Mouse (Mus musculus) limb, embryonic 13.5 days (tissue): Measurements from ENCODE around the gene Ank2. TPM values are rescaled to one million over a fixed set of nuclear protein-coding genes. Genes with fewer than 3 reads are reported as not detected.

Experiments used
- ATAC-seq: fragments of 200-750 bp; cut with Nextera tagmentation; 2 replicates; pipeline ENCODE4 v1.8.0; 2017; ENCODE audit warnings: low read depth, moderate number of reproducible peaks, moderate TSS enrichment; ENCODE audit not compliant: low FRiP score
- H3K27ac ChIP-seq: fragments of 300-500 bp; sonication (generic); 2 replicates; pipeline ENCODE4 v1.5.1; 2015; ENCODE audit warnings: inconsistent platforms, mild to moderate bottlenecking, moderate library complexity
- H3K27me3 ChIP-seq: fragments of 300-500 bp; sonication (generic); 2 replicates; pipeline ENCODE4 v1.6.1; 2015; ENCODE audit warnings: mild to moderate bottlenecking, inconsistent platforms
- H3K36me3 ChIP-seq: fragments of 300-500 bp; sonication (generic); 2 replicates; pipeline ENCODE4 v1.6.1; 2015; ENCODE audit warnings: inconsistent platforms, mild to moderate bottlenecking, moderate library complexity
- H3K4me1 ChIP-seq: fragments of 300-500 bp; sonication (generic); 2 replicates; pipeline ENCODE4 v1.6.1; 2015; ENCODE audit warnings: inconsistent platforms
- H3K4me2 ChIP-seq: fragments of 300-500 bp; sonication (generic); replicated peaks from 2 replicates; pipeline ENCODE4 v1.6.1; 2015; ENCODE audit warnings: inconsistent platforms, mild to moderate bottlenecking, moderate library complexity
- H3K4me3 ChIP-seq: fragments of 300-500 bp; sonication (generic); 2 replicates; pipeline ENCODE4 v1.5.1; 2015; ENCODE audit warnings: moderate library complexity, mild to moderate bottlenecking, inconsistent platforms
- H3K9ac ChIP-seq: fragments of 300-500 bp; sonication (generic); 2 replicates; pipeline ENCODE4 v1.6.1; 2015; ENCODE audit warnings: mild to moderate bottlenecking, inconsistent platforms
- H3K9me3 ChIP-seq: fragments of 300-500 bp; sonication (generic); 2 replicates; pipeline ENCODE4 v1.6.1; 2016; ENCODE audit warnings: inconsistent platforms
- WGBS: fragments of 180-500 bp; shearing (Covaris S2); methylation state at CpG from one replicate; pipeline ENCODE4 v1.1.7; 2015; 5-methylcytosine and 5-hydroxymethylcytosine counted together
- polyA plus RNA-seq: library from polyadenylated mRNA; unstranded; fragments of >200 nt; fragmentation: Nextera tagmentation; extraction: Ambion mirVana; gene quantifications from 2 replicates; pipeline ENCODE4 v1.2.1, GENCODE M21; 2015

Gene Ank2
- polyA plus RNA-seq, 1 experiment from 2014 or later: 32.4 TPM

DNA sequence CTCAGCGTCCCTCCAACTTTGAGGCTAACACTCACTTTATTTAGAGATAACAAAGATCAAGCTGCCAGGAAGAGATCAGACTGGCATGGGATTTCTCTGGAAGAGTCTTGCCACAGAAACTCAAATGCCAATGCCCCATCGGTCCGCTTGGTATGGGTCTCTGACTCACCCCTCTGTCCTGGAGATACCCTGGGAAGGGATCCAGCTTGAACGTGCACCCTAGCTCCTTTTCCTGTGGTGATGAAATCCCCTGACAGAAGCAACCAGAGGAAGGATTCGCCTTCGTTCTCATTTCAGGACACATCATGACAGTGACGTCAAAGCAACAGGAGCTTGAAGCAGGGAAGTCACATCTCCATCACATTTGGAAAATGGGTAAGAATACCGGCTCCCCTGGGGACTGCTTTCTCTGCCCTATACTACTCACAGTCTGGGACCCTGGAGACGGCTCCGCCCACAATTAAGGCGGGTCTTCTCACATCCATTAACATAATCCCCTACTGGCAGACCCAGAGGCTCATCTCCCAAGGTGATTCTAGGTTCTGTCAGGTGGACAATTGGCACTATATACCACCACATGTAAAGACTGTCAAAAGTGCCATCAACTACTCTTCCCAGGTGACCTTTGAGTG is 296.6 kb downstream of the Ank2 start:
- ATAC-seq: no peak
- no peaks in the 10 kb centered on the region for H3K9me3 ChIP-seq

GRCm38 (mm10) chr3:127200789-127201188 is 298.4 kb downstream of the Ank2 start:
- H3K4me3 ChIP-seq: no peak overlapping the region
- H3K27ac ChIP-seq: no peak overlapping the region
- H3K9ac ChIP-seq: no peak overlapping the region
- no peaks in the 10 kb centered on the region for H3K9me3 ChIP-seq
- no peaks in the 10 kb centered on the region for H3K36me3 ChIP-seq
- no peaks in the 10 kb centered on the region for H3K27me3 ChIP-seq
- 84% methylated on average over 3 of the region's 3 CpGs for WGBS
- ATAC-seq: no peak
- H3K4me1 ChIP-seq: peaks cover 4% of the 10 kb centered on the region; the same call in 1 of the 2 replicates
- no peak overlapping the region for H3K4me2 ChIP-seq

More for the DNA sequence above, 296.6 kb downstream of the Ank2 start:
- Histone ChIP-seq H3K4me1 (peaks cover 9% of the 10 kb centered on the region; the same call in 1 of the 2 replicates), H3K36me3 (no peaks in the 10 kb centered on the region), H3K9ac (no peak overlapping the region), H3K27ac (no peak overlapping the region), H3K27me3 (no peaks in the 10 kb centered on the region), H3K4me3 (no peak overlapping the region), H3K4me2 (no peak overlapping the region)
- WGBS: 45% methylated on average over 11 of the region's 11 CpGs

GRCm38 (mm10) chr3:127199112-127199665 is 300.0 kb downstream of the Ank2 start:
- H3K4me2 ChIP-seq: no peak overlapping the region
- H3K4me1 ChIP-seq: no peaks in the 10 kb centered on the region
- H3K4me3 ChIP-seq: no peak overlapping the region
- H3K9ac ChIP-seq: no peak overlapping the region
- H3K36me3 ChIP-seq: no peaks in the 10 kb centered on the region
- no peak overlapping the region for H3K27ac ChIP-seq
- H3K27me3 ChIP-seq: no peaks in the 10 kb centered on the region
- WGBS: 83% methylated on average over 9 of the region's 9 CpGs
- no peak for ATAC-seq
- H3K9me3 ChIP-seq: no peaks in the 10 kb centered on the region

DNA sequence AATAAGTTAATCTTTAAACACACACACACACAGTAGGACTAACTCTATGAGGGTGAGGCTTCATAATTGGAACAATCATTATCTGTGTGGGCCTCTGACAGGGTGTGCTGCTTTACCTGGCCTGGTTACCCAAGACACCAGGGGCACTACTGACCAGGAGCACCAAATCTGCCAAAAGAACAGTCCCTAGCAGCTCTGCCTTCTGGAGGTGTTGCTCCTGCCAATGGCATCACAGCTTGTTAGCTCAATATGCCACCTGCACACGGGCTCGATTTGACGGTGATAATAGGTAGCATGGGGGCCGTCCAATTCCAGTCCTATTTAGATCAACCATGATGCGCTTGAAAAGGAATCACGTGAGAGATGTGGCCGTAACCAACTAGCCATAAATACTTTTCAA is 300.5 kb downstream of the Ank2 start:
- WGBS: 94% methylated on average over 7 of the region's 7 CpGs
- H3K4me1 ChIP-seq: no peaks in the 10 kb centered on the region
- H3K9ac ChIP-seq: no peak overlapping the region
- ATAC-seq: no peak
- H3K9me3 ChIP-seq: no peaks in the 10 kb centered on the region
- no peaks in the 10 kb centered on the region for H3K36me3 ChIP-seq
- H3K4me2 ChIP-seq: no peak overlapping the region
- no peak overlapping the region for H3K4me3 ChIP-seq
- no peak overlapping the region for H3K27ac ChIP-seq
- no peaks in the 10 kb centered on the region for H3K27me3 ChIP-seq

DNA sequence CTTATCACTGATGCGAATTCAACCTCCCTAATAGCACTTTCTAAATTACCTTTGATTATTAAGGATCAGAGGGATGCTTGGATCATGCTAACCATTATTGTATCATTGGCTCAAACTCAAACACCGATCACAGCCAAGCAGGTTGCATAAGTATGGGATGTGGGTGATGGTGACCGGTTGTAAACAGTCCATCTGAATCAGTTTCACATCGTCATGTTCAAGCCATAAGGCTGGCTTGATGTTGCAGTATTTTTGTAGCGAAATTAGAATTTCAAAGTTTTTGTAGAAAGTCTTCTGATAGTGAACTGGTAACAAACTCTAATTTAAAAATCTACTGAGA is 310.4 kb downstream of the Ank2 start:
- Histone ChIP-seq H3K9ac (no peak overlapping the region), H3K9me3 (no peaks in the 10 kb centered on the region), H3K4me2 (no peak overlapping the region), H3K27ac (no peak overlapping the region), H3K4me3 (no peak overlapping the region), H3K36me3 (no peaks in the 10 kb centered on the region), H3K4me1 (no peaks in the 10 kb centered on the region), H3K27me3 (no peaks in the 10 kb centered on the region)
- 90% methylated on average over 5 of the region's 5 CpGs for WGBS
- ATAC-seq: no peak

DNA sequence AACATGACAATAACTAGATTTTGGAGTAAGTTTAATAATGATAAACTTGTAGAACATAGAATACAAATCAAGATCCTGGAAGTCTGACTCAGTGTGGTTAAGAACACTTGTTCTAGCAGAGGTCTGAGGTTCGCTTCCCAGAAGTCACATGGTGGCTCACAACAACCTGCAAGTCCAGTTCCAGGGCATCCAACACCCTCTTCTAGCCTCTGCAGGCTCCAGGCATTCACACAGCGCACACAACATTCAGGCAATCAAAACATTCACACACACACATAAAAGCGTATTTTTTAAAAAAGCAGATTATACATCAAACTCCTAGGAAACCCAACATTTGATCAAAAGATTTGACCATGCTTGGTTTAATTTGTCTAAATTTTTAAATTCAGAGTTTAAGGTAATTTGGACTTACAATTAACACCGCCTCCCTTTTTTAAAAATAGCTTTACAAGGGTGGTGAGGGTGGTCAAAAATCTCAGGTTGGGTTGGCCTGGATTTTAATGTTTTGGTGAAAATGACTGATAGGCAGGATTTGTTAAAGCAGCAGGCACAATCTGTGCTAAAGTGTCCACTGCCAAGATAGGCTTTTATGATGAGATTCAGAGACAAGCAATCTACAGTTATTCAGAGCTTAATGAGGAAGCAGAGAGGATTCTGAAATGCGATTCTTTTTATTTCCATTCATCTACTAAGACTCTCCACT is 310.9 kb downstream of the Ank2 start:
- no peaks in the 10 kb centered on the region for H3K27me3 ChIP-seq
- no peak overlapping the region for H3K9ac ChIP-seq
- no peak overlapping the region for H3K4me2 ChIP-seq
- no peaks in the 10 kb centered on the region for H3K36me3 ChIP-seq
- no peak overlapping the region for H3K27ac ChIP-seq
- ATAC-seq: no peak
- 90% methylated on average over 5 of the region's 5 CpGs for WGBS
- H3K4me3 ChIP-seq: no peak overlapping the region
- H3K4me1 ChIP-seq: no peaks in the 10 kb centered on the region
- no peaks in the 10 kb centered on the region for H3K9me3 ChIP-seq

DNA sequence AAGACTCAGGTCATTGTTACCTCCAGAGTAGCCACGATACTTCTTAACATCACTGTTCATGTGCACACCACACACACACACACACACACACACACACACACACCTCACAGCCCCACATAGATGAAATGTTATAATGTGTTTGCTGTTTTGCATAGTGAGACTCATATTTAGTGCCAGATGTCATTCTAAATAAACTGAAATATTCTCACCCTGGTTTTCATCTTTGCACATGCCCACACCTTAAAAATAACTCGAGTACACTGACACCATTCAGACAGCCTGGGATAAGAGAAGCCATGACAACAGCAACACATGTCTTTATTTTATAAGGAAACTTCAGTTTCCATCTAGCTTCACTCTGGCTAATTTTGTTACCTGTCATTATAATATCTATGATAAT is 312.1 kb downstream of the Ank2 start:
- WGBS: 87% methylated on average over 2 of the region's 2 CpGs
- Histone ChIP-seq H3K4me3 (no peak overlapping the region), H3K9ac (no peak overlapping the region), H3K27me3 (no peaks in the 10 kb centered on the region), H3K4me2 (no peak overlapping the region), H3K9me3 (no peaks in the 10 kb centered on the region), H3K27ac (no peak overlapping the region), H3K36me3 (no peaks in the 10 kb centered on the region), H3K4me1 (no peaks in the 10 kb centered on the region)
- no peak for ATAC-seq

- Histone ChIP-seq H3K27me3 (no peaks in the 10 kb centered on the region), H3K4me2 (no peak overlapping the region), H3K27ac (no peak overlapping the region), H3K4me1 (no peaks in the 10 kb centered on the region), H3K36me3 (no peaks in the 10 kb centered on the region), H3K9ac (no peak overlapping the region), H3K9me3 (no peaks in the 10 kb centered on the region), H3K4me3 (no peak overlapping the region)
- no peak for ATAC-seq
- WGBS: 92% methylated on average over 3 of the region's 3 CpGs
These were observed 312.9 kb downstream of the Ank2 start for GRCm38 (mm10) chr3:127186239-127186638.

DNA sequence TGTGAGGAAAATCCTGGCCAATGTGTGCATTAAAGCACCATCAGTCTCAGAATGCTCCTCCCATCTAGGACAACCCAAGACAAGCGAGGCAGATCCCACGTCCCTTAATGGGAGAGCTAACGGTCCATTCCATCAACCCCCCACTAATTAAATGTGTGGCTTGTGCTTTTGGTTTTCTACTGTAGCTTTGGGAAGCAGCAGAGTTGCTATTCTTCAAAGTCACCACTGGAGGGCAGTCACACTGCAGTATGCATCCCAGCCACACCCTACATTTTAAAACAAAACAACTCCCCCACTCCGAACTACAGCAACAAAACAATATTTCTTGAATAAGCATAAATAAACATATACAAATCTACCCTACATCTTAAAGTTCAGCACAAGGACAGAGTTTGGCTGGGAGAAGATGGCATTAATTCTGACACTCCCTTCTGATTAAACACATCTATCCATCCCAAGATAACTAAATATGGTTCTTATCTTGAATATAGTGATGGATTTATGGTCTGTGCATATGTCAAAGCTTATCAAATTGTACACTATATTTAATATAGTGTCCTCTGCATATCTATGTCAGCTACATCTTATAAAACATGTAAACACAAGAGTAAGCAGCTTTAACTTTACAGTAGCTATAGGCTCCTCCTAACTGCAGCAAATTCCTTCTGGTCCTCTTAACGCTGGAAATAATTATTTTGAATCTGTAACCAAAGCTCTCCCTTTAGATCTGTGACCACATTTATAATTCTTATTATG is 315.0 kb downstream of the Ank2 start:
- no peak for ATAC-seq

DNA sequence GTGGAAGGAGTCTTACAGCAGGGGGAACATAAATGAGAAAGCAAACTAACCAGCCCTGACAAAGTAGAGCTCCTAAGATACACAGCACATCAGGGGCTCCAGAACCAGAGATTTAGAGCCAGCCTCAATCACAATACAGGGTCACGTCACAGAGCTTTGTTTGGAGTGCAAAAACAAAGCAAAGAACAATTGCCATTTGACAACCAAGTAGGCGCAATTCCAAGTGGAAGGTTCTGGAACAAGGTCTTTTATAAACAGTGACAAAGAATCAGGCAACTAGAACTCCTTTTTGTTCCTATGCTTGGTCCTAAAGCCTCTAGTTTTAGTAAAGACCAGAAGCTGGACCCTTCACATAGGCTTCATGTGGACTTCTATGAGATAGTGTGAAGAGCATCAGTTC is 326.5 kb downstream of the Ank2 start:
- Histone ChIP-seq H3K27me3 (no peaks in the 10 kb centered on the region), H3K4me3 (no peak overlapping the region), H3K27ac (no peak overlapping the region), H3K9me3 (no peaks in the 10 kb centered on the region), H3K4me1 (no peaks in the 10 kb centered on the region), H3K36me3 (no peaks in the 10 kb centered on the region), H3K4me2 (no peak overlapping the region), H3K9ac (no peak overlapping the region)
- ATAC-seq: no peak
- WGBS: 84% methylated on average over 2 of the region's 2 CpGs

More for the DNA sequence above, 315.0 kb downstream of the Ank2 start:
- WGBS: 15% methylated on average over 5 of the region's 5 CpGs
- no peaks in the 10 kb centered on the region for H3K27me3 ChIP-seq
- no peaks in the 10 kb centered on the region for H3K4me1 ChIP-seq
- no peak overlapping the region for H3K4me2 ChIP-seq
- no peaks in the 10 kb centered on the region for H3K36me3 ChIP-seq
- H3K9ac ChIP-seq: no peak overlapping the region
- no peak overlapping the region for H3K27ac ChIP-seq
- H3K9me3 ChIP-seq: no peaks in the 10 kb centered on the region
- H3K4me3 ChIP-seq: no peak overlapping the region

- Histone ChIP-seq H3K27me3 (peaks cover 3% of the 10 kb centered on the region; the same call in 1 of the 2 replicates), H3K9ac (no peak overlapping the region), H3K4me2 (no peak overlapping the region), H3K9me3 (no peaks in the 10 kb centered on the region), H3K4me3 (no peak overlapping the region), H3K36me3 (no peaks in the 10 kb centered on the region), H3K4me1 (no peaks in the 10 kb centered on the region), H3K27ac (no peak overlapping the region)
- no peak for ATAC-seq
- 91% methylated on average over 12 of the region's 12 CpGs for WGBS
These were observed 328.9 kb downstream of the Ank2 start for GRCm38 (mm10) chr3:127170246-127170645.

DNA sequence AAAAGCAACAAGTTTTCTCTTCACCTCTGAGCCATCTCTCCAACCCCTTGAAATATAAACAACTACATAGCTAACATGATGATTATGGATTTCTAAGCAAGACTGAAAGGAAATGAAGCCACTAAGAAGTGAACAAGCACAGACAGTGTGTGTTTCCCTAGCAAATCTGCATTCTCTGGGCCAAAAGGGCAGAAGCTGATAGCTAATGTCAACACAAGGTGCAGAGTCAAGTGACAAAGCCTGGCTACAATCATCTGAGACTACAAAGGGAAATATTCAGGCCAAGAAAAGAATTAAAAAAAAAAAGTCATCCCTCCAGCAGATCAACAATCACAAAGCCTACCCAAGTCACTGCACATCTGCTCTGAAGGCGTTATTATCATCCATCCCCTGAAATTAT is 330.0 kb downstream of the Ank2 start:
- Histone ChIP-seq H3K4me3 (no peak overlapping the region), H3K9me3 (no peaks in the 10 kb centered on the region), H3K4me1 (no peaks in the 10 kb centered on the region), H3K27me3 (peaks cover 13% of the 10 kb centered on the region), H3K9ac (no peak overlapping the region), H3K4me2 (no peak overlapping the region), H3K27ac (no peak overlapping the region), H3K36me3 (no peaks in the 10 kb centered on the region)
- WGBS: 88% methylated on average over 1 of the region's 1 CpGs
- ATAC-seq: no peak
